Mouse (Mus musculus) frontal cortex, postnatal 14 days (tissue): ENCODE measurements around the gene Ppm1h.

ENCODE experiments used
- DNase-seq, 2 experiments: peaks; one replicate each; pipeline ENCODE4 v3.0.0; 2022; ENCODE audit warnings: low spot score in 2 of 2

Ppm1h gene

DNA sequence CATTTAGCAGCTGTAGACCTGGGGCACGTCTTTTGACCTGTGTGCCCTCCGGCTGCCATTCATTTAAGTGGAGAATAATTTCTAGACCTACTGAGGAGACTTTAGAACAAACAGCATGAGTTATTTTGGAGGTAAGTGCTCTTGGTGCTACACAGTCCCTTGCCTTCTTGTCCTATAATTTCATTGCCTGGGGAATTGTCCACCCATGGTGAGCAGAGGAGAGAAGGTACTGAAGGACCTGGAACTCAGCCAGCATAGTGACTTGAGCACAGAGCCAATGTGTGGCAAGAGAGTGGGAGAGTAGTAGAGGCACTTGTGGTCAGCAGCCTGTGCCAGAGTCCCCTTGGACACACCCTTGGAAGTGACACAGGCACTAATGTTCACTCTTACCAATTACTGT lies 64.8 kb downstream of the Ppm1h start:
- DNase-seq: no peak

DNA sequence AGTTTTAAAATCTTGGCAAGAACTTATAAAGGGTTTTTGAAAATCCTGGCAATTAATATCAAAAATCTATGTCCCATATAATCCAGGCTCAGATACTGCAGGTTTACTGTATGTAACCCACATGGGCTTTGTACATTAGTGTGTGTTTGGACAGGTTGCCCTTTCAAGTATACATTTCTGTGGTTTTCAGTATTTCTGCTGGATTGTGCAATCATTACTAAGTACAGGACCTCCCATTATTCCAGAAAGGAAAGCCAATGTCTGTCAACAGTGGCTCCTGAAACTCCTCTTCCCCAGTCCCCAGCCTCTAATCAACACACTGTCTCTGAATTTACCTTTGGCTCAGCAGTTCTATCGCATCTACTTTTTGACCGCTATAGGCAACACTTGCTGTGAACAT lies 66.4 kb downstream of the Ppm1h start:
- no peak for DNase-seq

DNA sequence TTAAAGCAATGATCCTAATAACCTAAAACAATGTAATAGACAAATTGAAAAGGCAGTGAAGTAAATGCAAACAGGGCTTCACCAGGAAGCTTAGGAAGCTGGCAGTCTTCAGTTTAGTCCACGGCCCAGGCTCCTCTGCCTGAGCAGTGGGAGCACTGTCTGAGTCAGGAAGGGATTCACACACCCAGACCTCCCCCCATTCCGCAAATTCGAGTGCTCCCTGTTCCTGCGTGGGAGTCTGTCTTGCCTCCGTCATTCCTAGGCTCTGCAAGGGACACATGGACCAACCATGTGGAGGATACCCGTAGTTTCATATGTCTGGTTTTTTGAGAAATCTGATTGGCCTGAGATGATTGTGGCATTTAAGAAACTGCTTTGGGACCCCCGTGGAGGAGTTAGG lies 67.6 kb downstream of the Ppm1h start:
- no peak for DNase-seq

DNA sequence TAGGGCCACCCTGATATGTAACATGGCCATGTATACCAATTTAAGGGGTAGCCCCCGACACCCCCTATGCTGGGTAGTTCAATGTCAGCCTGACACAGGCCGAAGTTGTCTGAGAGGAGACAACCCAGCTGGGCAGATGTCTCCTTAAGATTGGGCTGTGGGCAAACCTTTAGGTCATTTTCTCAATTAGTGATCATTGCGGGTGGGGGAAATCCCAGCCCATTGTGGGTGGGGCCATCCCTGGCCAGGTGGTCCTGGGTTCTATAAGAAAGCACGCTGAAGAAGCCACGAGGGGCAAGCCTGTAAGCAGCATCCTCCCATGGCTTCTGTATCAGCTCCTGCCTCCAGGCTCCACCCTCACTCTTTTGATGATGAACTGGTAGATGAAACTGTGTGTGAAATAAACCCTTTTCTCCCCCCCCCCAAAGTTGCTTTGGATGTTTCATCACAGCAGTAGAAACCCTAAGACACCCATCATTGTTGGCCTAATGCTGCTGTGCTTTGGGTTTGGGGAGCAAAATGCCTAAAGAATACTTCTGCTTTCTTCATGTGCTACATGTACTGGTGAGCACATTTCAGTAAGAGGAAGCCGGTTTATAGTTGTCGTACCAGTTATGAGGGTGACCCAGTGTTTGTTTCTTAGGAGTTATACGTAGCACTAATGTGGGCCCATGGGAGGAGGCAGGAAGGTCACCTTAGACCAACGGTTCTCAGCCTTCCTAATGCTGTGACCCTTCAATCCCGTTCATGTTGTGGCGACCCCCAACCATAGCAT lies 68.8 kb downstream of the Ppm1h start:
- no peak for DNase-seq

DNA sequence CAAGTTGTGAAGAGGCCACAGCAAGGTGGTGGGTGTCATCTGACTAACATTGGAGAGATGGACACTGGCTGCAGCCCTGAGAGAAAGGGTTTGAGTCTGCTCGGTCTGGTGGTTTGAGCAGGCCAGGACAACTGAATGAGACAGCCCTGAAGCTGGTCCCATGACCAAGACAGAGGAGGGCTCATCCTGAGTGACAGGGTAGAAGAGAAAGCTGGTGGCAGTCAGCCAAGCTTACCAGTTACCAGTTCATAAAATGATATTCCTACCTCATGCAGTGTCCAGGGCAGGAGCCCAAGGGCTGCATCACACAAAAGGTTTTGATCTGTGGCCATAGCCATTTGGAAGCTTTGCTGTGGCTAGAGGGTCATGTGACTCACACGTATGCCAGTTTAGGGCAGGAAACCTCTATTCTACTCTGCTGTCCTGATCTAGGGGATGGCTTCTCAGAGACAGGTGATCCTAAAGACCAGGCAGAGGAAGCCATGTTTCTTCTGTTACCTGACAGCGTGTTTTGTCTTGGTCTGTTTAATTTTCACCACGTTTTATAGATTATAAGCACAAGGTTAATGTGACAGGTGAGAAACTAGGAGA lies 69.9 kb downstream of the Ppm1h start:
- no peak for DNase-seq

DNA sequence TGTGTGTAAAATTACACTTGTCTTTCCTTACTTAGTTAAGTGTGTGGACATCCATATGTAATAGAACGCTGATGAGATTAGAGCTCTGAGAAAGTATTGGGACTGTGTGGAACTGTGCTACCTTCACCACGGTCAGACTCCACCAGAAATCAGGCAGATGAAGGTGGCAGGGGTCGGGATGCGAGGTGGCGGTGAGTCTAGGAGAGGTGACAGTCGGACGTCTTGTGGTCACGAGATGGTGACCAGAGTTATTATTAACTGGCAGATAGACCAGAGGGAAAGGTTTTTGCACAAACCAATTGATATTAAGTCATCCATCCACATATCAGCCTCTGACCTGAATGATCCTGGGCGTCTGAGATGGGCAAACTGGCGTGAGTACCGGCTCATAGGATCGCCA lies 70.5 kb downstream of the Ppm1h start:
- DNase-seq: no peak

DNA sequence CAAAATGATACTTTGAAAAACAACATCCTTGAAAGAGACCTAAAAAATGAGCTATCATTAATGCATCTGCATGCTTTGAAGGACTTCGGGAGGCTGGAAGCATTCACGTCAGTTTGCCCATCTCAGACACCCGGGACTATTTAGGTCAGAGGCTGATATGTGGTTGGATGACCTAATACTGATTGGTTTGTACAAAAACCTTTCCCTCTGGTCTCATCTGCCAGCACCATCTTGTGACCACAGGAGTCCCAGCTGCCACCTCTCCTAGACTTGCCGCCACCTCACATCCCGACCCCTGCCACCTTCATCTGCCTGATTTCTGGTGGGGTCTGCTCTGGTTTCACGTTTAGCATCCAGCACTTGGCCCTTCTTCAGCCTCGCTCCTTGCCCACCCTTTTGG lies 71.3 kb downstream of the Ppm1h start:
- no peak for DNase-seq

DNA sequence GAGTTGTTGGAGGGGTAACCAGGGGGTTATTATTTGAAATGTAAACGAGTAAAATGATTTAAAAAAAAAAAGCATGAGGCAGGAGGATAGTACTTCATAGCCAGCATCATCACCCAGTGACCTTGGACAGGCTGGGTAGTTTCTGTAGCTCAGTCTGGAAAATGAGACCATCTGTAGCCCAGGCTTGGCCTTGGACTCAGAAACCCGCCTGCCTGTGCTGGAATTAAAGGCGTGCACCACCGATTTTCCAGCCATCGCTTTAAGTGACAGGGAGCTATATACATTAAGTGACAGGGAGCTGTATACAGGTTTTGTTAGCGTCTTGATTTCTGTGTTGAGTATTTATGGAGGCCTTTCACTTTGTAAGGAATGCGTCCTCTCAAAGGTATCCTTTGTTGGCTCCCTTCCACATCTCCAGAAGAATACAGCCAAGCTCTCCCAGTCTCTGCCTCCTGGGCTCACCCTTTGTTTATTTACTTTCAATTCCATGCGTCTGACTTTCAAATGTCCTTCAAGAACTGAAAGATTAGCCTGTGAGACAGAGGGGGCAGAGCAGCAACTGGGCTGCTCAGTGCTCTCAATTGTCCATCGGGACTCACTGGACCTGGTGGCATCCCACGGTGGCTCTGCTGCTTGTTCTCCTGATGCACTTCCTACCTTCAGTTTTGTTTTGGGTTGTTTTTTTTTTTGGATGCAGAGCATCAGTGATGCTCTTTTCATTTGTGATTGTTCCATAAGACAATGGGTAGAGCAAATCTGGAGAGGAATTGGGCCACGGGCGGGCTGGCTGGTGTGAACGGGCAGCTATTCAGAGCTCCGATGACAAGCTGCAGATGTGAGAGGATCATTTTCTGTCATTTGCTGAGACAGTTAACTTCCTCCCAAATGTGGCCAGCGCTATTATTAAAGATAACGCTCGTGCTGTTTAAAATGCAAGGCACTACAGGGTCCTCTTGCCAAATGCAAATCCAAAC lies 74.7 kb downstream of the Ppm1h start:
- no peak for DNase-seq

DNA sequence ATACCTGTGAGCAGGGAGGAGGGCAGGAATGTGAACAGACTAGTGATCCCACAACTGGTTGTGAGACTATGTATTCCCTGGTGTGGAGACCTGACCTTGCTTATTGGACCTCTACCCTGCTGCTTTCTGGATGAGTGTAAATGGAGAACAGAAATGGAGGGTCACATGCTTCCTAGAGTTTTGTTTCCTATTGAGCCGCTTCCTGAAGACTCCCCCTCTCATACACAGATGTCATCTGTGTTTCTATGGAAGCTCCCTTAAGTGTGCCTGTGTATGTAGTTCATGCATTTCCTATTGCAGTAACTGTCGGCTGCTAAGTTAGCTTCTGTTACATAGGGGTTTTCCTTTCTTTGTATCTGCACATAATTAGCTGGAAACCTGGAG lies 75.4 kb downstream of the Ppm1h start:
- DNase-seq: no peak

DNA sequence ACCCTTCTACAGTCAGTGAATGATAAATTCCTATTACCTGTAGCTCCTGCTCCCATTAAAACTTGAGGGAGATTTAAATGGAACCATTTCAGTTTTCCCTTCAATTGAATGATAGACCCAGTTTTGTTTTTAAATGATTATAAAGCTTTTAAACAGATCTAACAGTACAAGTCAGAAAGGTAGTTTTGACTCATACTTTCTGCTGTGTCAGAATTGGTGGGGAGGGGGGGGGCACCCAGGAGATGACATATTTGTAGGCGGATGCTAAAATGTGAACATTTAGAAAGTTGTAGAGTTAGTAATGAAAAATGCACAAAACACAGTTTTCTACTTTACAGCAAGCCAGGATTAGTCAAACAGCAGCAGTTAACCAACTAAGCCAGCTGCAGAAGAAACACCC lies 76.4 kb downstream of the Ppm1h start:
- DNase-seq: no peak

DNA sequence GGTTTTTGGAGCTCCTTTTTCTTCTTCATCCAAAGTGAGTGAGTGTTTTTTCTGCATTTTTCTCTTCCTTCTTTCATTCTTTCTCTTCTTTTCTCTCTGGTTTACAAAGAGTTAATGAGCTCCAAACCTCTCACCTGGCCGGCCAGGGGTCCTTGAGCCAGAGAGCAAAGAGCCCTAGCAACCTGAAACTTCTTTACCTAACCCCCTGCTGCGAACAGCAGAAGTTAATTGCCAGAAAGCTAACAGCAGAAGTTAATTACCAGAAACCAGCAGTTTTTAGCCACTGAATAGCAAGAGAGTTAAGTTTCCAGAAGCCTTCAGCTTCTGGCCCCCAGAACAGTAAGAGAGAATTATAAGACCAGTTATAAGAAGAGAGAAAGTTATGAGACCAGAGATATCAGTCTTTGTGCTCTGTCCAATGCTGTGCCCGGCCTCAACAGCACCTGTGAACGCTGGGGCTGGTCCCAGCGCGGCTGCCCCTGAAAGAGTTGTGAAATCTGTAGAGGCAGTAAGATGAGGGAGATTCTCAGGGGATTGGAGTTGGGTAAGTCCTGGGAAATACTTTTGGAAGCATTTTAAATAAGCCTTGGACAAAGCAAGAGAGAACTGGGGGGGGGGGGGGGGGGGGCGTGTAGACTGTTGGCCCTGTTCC lies 78.4 kb downstream of the Ppm1h start:
- DNase-seq: no peak

DNA sequence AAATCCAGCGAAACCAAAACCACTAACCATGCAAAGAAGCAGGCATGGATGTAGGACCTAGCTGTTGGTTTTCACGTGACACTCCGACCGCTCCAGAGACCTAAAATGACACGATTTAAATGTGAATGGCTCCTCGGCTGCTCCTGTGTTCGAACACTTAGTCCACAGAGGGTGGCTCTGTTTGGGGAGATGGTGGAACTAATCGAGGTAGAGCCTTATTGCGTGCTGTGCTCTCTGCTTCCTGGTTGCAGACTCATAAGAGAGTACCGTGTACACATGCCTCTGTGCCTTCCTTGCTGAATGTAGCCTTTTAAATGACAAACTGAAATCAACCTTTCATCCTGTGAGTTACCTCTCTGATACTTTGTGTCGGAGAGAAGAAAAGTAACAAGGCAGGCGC lies 79.2 kb downstream of the Ppm1h start:
- no peak for DNase-seq

DNA sequence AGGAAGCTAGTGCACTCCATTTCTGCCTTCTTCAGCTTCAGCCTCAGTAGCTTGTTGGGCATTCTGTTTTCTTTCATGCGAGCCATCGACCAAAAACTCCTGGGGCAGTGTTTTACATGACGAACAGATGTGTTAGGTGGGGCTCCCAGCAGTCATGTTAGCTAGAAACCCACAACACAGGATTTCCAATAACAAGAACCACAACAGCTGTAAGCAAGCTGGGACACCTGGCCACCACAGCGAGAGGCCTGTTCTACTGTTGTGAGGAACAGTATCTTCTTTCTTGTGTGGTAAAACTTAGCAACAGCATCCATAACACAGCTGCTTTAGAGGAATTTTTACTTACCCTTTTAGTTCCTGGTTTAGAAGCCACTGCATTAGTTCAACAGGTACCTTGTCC lies 79.8 kb downstream of the Ppm1h start:
- DNase-seq: no peak

DNA sequence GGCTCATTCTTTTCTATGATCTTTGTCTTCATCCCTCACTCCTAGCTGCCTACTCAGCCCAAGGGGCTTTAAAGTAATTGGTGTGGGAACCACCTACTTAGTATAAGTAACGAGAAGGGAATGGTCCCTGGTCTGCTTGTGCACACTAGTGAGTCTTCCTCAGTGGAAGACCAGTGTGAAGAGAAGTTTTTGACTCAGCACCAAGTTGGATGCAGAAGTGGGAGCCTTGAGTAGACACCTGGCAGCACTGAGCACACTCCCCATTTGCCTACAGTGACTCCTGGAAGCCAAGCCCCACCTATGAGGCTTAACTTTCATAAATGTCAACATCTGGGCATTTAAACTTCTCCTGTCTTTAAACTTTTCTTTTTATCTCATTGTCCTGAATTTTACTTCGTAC lies 81.2 kb downstream of the Ppm1h start:
- DNase-seq: no peak

DNA sequence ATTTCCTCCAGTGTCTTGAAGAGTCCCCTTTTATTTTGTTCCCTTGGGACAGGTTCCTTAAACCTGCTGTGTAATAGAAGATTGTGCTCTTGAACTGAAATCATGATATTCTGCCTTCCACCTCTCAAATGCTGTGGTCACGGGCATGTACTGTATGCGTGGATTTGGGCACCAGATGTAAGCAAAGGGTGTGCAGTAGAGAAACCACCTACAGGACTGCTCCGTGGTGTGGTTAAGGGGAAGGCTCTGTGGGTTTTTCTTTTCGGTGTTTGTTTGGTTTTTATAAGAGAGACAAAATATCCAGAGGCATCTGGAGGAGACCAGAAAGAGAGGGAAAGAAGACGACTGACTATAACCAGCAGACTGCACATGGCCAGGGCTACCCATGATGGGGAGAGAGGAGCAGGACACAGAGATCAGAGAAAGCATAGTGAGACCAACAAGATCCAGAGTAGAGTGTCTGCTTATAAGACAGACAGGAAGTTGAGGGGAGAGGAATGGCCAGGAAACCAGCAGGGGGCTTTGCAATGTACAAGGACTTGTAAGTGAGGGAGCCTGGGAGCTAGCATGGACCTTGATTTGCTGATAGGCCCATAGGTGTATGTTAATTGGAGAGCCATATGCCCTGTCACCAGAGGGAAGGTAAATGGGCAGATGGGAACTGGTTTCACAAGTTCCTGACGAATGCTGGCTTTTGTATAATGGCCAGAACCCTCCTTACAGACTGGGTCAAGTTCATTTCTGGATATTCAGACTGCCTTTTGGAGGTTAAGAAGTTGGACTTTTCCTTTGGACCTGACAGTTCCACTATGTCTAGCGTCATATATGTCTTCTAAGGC lies 82.1 kb downstream of the Ppm1h start:
- no peak for DNase-seq

DNA sequence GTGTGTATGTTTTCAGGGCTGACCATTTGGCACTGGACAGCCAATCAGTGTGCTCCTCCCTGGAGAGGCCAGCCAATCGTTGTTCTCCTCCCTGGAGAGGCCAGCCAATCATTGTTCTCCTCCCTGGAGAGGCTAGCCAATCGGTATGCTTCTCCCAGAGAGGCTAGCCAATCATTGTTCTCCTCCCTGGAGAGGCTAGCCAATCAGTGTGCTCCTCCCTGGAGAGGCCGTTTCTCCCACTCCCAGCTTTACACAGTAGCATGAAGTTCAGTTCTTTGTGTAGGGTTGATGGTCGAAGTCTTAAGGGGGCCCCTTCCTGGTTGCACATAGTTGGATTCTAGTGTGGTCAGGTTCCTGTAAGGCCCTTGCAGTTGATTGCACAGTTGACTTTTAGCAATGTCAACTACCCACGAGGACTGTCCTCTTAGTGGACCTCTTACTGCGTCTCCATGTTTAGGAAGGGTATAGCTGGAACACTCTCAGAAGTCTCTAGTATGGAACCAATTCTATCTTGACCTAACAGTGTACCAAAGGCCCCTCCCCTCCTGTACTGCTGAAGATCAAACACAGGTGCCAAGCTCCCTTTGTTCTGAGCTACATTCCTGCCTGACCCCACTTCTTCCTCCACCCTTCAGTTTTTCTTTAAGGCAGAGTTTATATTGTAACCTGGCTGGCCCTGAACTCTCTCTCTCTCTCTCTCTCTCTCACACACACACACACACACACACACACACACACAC lies 84.4 kb downstream of the Ppm1h start:
- DNase-seq: no peak

DNA sequence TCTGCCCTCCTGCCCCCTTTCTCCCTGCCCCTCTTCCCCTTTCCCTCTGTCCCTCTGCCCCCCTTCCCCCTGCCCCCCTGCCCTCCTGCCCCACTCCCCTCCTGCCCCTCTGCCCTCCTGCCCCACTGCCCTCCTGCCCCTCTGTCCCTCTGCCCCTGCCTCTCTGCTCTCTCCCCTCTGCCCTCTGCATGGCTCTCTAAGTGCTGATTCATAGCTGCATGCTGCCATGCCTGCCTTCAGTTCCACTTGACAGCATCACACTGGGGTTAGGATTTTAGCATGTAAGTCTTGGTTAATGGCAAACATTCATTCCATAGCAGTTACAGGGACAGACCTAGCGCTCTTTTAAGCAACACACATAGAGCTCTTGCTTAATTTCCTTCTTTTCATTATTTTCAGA lies 85.0 kb downstream of the Ppm1h start:
- no peak for DNase-seq

DNA sequence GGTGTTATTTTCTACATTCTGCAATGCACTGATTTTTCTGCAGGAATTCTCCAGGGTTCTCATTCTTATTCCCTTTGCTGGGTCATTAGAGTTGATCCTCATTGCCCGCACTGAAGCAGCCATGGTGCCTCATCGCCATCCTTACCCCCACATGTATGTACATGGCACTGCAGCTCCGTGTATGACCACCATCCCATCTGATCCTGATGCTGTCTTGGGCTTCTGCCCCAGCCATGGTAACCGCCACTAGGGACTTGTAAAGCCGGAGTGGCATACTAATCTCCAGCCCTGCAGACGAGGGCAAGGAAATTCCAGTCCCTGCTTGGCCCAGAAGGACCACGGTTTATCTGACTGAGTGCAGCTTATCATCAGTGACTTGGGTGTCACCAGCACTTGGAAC lies 86.1 kb downstream of the Ppm1h start:
- no peak for DNase-seq

DNA sequence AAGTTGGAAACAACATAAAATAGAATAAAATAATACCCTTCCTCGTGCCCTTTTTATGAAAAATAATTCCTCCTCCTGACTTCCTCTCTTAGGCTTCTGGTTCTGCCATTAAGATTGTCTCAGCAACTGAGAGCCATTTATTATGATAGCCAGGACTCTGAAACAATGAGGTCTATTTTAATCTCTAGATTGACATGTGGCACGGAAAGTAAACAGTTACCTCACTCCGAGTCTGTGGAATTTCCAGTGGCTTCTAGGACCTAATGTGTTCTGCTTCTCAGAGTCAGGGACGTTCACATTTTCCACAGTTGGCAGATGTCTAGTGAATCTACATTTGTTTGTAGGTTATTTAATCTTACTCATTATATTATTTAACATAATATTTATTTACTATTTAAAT lies 87.0 kb downstream of the Ppm1h start:
- DNase-seq: no peak

DNA sequence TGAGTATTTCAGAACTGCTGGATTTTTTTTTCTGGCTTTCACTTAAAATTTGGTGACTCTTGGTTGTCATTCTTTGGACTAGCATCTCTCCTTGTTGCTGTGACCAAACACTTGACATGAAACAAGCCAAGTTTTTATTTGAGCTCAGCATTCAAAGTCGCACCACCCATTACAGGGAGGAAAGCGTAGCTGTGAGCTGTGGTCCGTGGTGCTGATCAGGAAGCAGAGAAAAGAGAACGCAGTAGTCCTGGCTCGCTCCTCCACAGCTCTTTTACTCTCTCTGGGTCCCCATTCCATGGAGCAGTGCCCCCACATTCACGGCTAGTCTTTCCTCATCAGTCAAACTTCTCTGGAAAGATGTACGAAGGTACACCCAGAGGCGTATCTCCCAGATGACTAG lies 87.4 kb downstream of the Ppm1h start:
- no peak for DNase-seq
